Comparison of ENCODE assay signal across 10 mouse cellular contexts in genomic region chr17:70397220-70397619, GRCm38 (mm10).
DNase-seq lines count a peak whose midpoint lies in the region; ATAC-seq and TF ChIP-seq lines count a peak whose summit lies in the region.
"Had no signal": no experiment of that assay in that cellular context is flagged by ENCODE, and none has a peak within 500 bp of the region (broad histone marks: within the 10 kb centered on the region; RNA-seq: fewer than 3 reads in every experiment).

No protein-coding gene starts in this region.

- H3K27ac ChIP-seq in gastrocnemius, adult 2 months: no peak overlapping the region
- H3K27ac ChIP-seq in forebrain, embryonic 10.5 days: 0 out of 2 replicates have a peak overlapping the region, but pooled peaks have one; percentile 40
- H3K27ac ChIP-seq in lung, postnatal 0 days (ENCODE audit: low read length): no peak overlapping the region
- H3K27ac ChIP-seq in kidney, embryonic 14.5 days (ENCODE audit: low read depth, low read length): no peak overlapping the region
- H3K27ac ChIP-seq: midbrain, embryonic 12.5 days had no signal

- ATAC-seq in lung, postnatal 0 days: peak; percentile 62
- ATAC-seq in kidney, embryonic 14.5 days (ENCODE audit: low FRiP score, low TSS enrichment): no peak

- H3K27me3 ChIP-seq in forebrain, embryonic 10.5 days (ENCODE audit: poor library complexity, severe bottlenecking): no peaks in the 10 kb centered on the region
- no peaks in the 10 kb centered on the region for H3K27me3 ChIP-seq in lung, postnatal 0 days (replicated peaks; ENCODE audit: insufficient read depth, low read length)
- no peaks in the 10 kb centered on the region for H3K27me3 ChIP-seq in kidney, embryonic 14.5 days (ENCODE audit: control insufficient read depth, insufficient read depth, low read length)
- H3K27me3 ChIP-seq: midbrain, embryonic 12.5 days had no signal

- no peaks in the 10 kb centered on the region for H3K36me3 ChIP-seq in forebrain, embryonic 10.5 days (replicated peaks)
- H3K36me3 ChIP-seq in lung, postnatal 0 days (ENCODE audit: insufficient read depth, low read length): no peaks in the 10 kb centered on the region
- H3K36me3 ChIP-seq in kidney, embryonic 14.5 days (ENCODE audit: control insufficient read depth, insufficient read depth, low read length): no peaks in the 10 kb centered on the region
- H3K36me3 ChIP-seq: midbrain, embryonic 12.5 days had no signal

- WGBS in forebrain, embryonic 10.5 days: 41% methylated on average over 3 of the region's 3 CpGs
- 13% methylated on average over 3 of the region's 3 CpGs for WGBS in lung, postnatal 0 days
- WGBS in kidney, embryonic 14.5 days: 41% methylated on average over 3 of the region's 3 CpGs

- intact Hi-C loops in gastrocnemius, adult 2 months (cut with DNase I): no loop called here
- intact Hi-C loops in left cerebral cortex, postnatal 10 days (cut with DNase I): no loop called here

- H3K4me1 ChIP-seq in forebrain, embryonic 10.5 days: peaks cover 17% of the 10 kb centered on the region
- no peaks in the 10 kb centered on the region for H3K4me1 ChIP-seq in lung, postnatal 0 days (ENCODE audit: insufficient read depth, low read depth, low read length)
- H3K4me1 ChIP-seq in kidney, embryonic 14.5 days (ENCODE audit: control insufficient read depth, insufficient read depth, low read length): no peaks in the 10 kb centered on the region

- no peak overlapping the region for H3K9ac ChIP-seq in lung, postnatal 0 days (replicated peaks; ENCODE audit: low read depth)
- no peak overlapping the region for H3K9ac ChIP-seq in kidney, embryonic 14.5 days (ENCODE audit: low read depth, low read length)
- H3K9ac ChIP-seq: midbrain, embryonic 12.5 days had no signal

- H3K4me2 ChIP-seq in lung, postnatal 0 days (replicated peaks; ENCODE audit: low read depth, low read length): no peak overlapping the region
- H3K4me2 ChIP-seq in kidney, embryonic 14.5 days (replicated peaks; ENCODE audit: low read depth, low read length): no peak overlapping the region
- H3K4me2 ChIP-seq: midbrain, embryonic 12.5 days had no signal

- no peak overlapping the region for H3K4me3 ChIP-seq in gastrocnemius, adult 2 months
- H3K4me3 ChIP-seq in forebrain, embryonic 10.5 days: no peak overlapping the region
- no peak overlapping the region for H3K4me3 ChIP-seq in lung, postnatal 0 days (ENCODE audit: low read depth, low read length)
- H3K4me3 ChIP-seq in kidney, embryonic 14.5 days (ENCODE audit: low read length): no peak overlapping the region
- H3K4me3 ChIP-seq: midbrain, embryonic 12.5 days had no signal

- no peaks in the 10 kb centered on the region for H3K9me3 ChIP-seq in forebrain, embryonic 10.5 days
- no peaks in the 10 kb centered on the region for H3K9me3 ChIP-seq in lung, postnatal 0 days (ENCODE audit: low read length)
- no peaks in the 10 kb centered on the region for H3K9me3 ChIP-seq in kidney, embryonic 14.5 days (ENCODE audit: control insufficient read depth, low read length)
- H3K9me3 ChIP-seq: midbrain, embryonic 12.5 days had no signal

- no peak for TF ChIP-seq CTCF in gastrocnemius, adult 2 months (IDR thresholded peaks at IDR 0.05)
- TF ChIP-seq CTCF in lung, postnatal 0 days (IDR thresholded peaks at IDR 0.05): no peak

- DNase-seq in gastrocnemius, postnatal 10 days: peak; percentile 8
- no peak for DNase-seq in gastrocnemius, adult 2 months
- peak; percentile 59 for DNase-seq in adrenal gland, postnatal 14 days
- no peak for DNase-seq in forebrain, embryonic 10.5 days (ENCODE audit: extremely low spot score, low spot score)
- DNase-seq in lung, postnatal 0 days (ENCODE audit: low spot score): peak; percentile 54
- DNase-seq in spleen, postnatal 36 days (ENCODE audit: low spot score in 2 of 2): no peak
- DNase-seq in left cerebral cortex, postnatal 10 days (ENCODE audit: extremely low spot score in 1 of 2, low spot score in 2 of 2): no peak
- DNase-seq: heart, postnatal 36 days had no signal

- TF ChIP-seq EP300 in lung, postnatal 0 days (IDR thresholded peaks at IDR 0.05): no peak

Comparison
In these comparisons a context has a peak if more than half of its experiments do, and no peak if none do; other contexts are left out.
1. DNase-seq: peak in gastrocnemius, postnatal 10 days (single experiment), adrenal gland, postnatal 14 days (single experiment) and lung, postnatal 0 days (single experiment); none in gastrocnemius, adult 2 months (single experiment), forebrain, embryonic 10.5 days (single experiment), spleen, postnatal 36 days (0 of 2) and left cerebral cortex, postnatal 10 days (0 of 2).